Mouse (Mus musculus) gastrocnemius, adult 2 months (tissue): ENCODE measurements around the gene Fam71e2. TPM values are rescaled to one million over a fixed set of nuclear protein-coding genes. Genes with fewer than 3 reads are reported as not detected.
"Not testable (repeated sequence)": the region's sequence is repeated elsewhere in the genome, so short reads cannot be mapped to it uniquely, and the experiment has no call there.

Source experiments
- DNase-seq: peaks from one replicate; pipeline ENCODE4 v3.0.0; 2022
- H3K27ac ChIP-seq: fragments of 200-600 bp; 2 replicates; pipeline ENCODE4 v1.8.1; 2022; ENCODE audit warnings: mild to moderate bottlenecking
- H3K4me3 ChIP-seq: fragments of 200-600 bp; 2 replicates; pipeline ENCODE4 v1.8.1; 2022; ENCODE audit warnings: mild to moderate bottlenecking, moderate library complexity
- CTCF ChIP-seq: fragments of 200-600 bp; IDR thresholded peaks from 2 replicates; pipeline ENCODE4 v1.8.1; 2022; ENCODE audit warnings: antibody characterized with exemption, mild to moderate bottlenecking, moderate library complexity
- intact Hi-C: fragments of 180-260 bp; cut with DNase I; formaldehyde crosslinking; loops from one replicate; pipeline ENCODE4 v1.15.1; 2025
- long read RNA-seq, 2 experiments: library from polyadenylated mRNA; stranded (forward); transcript quantifications; one replicate each; pipeline ENCODE4 v2.0.0; 2021
- total RNA-seq, 2 experiments: library from RNA; stranded (reverse); gene quantifications; 2 replicates each; pipeline ENCODE4 v1.2.3; 2021

Gene Fam71e2
- not detected for total RNA-seq
- long read RNA-seq, experiment 1, result 0 reads
- long read RNA-seq, experiment 2, result 0 reads

GRCm38 (mm10) chr7:4771202-4771601 lies at the start of gene Fam71e2:
Gene Fam71e2, minus strand, starts transcription at chr7:4771302.
- intact Hi-C loops, result no loop called here
- H3K4me3 ChIP-seq, result no peak within 1 kb of the TSS
- no peak within 1 kb of the TSS for H3K27ac ChIP-seq
- DNase-seq, result no peak
- TF ChIP-seq CTCF, result no peak

DNA sequence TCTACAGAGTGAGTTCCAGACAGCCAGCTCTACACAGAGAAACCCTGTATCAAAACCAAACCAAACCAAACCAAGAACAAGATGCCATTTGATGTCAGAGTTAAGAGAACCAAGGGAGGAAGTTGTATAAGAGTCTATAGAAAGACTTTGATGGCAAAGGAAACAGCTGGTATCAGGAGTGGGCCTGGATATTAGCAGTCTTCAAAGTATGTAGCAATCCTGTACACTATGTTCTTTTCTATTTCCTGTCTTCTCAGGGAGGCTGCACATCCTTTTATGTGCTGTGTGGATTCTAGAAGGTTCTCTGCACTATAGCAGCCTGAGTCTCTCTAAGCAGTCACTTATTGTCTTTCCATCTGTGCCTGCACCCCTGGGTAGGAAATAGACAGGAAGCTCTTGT lies 45.5 kb upstream of the Fam71e2 start:
- H3K4me3 ChIP-seq, result no peak overlapping the region
- no peak for TF ChIP-seq CTCF
- no peak overlapping the region for H3K27ac ChIP-seq
- intact Hi-C loops, result no loop called here
- no peak for DNase-seq

- no peak for DNase-seq
- Histone ChIP-seq H3K27ac (peak overlapping the region; percentile 100), H3K4me3 (peak overlapping the region; percentile 98)
- TF ChIP-seq CTCF, result no peak
- intact Hi-C loops, result loop anchor here (2.0 to 5.0 kb wide), 3 partner anchors 20 to 129 kb away; partner anchors contain the start of genes Rpl28 and Zfp628
Measured at GRCm38 (mm10) chr7:4813105-4813791, 42.1 kb upstream of the Fam71e2 start.

DNA sequence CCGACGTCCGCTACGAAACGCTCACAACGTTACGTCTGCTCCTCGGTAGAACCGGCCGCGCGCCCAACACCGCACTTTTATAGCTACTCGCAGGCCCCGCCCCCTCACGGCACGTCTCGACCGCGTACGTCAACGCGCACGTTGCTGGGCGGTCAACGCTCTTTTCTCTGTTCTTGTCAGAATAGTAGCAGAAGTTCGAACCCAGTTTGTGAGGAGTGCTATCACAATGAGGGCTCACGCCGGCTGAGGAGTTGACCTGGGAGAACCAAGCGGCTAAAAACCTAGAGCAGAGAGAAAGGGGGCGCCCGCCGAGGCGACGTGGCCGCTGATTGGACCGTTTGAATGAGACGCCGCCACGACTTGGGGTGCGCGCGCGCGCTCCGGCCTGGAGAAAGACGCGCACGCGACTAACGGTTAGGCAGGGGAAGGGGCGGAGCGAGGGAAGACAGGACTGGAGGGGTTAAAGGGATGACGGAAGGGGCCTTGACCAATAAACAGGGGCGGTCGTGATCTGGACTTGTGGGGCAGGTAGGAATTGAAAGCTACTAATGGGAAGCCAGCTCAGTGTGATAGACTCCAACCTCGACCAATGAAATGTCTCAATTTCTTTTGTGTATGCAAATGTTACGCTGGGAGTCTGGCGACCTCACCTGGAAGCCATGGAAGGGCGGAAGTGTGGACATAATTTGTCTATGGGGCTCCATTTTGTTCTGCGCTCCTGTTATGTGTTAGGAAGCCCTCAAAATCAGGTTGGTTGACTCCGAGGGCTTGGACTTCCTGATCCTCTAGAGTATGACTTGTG lies 41.4 kb upstream of the Fam71e2 start, which contains the start of gene Ube2s:
TSS of gene Ube2s (minus strand) at position 288 of the 802 bp plus-strand sequence.
- peak within 1 kb of the TSS; percentile 98 for H3K4me3 ChIP-seq
- TF ChIP-seq CTCF, result no peak
- peak within 1 kb of the TSS; percentile 100 for H3K27ac ChIP-seq
- intact Hi-C loops, result loop anchor here (2.0 to 5.0 kb wide), 3 partner anchors 20 to 130 kb away; partner anchors contain the start of genes Rpl28 and Zfp628
- DNase-seq, result peak; percentile 99

DNA sequence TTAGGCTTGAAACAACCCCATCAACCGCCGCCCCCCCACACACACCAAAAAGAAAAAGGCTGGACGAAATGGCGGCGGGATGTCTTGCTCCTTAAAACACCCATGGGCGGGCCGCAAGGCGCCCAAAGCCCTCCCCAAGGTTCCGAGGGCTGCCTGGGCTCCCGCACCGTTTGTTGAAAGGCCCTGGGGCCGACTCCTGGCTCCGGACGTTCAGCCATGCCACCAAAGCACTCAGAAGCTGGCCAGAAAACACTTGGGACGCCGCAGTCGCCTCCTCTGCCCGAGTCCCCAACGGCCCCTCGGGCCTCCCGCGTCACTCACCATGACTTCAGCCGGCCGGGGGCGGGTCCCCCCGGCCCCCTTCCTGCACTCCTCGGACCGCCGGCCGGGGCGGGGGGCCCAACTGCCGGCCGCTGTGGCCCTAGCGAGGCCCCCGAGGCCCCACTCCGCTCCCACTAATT lies 40.8 kb upstream of the Fam71e2 start:
- intact Hi-C loops, result loop anchor here (2.0 to 5.0 kb wide), 3 partner anchors 19 to 130 kb away; partner anchors contain the start of genes Rpl28 and Zfp628
- no peak for TF ChIP-seq CTCF
- Histone ChIP-seq H3K4me3 (peak overlapping the region; percentile 98), H3K27ac (peak overlapping the region; percentile 100)
- peak; percentile 62 for DNase-seq

- intact Hi-C loops, result loop anchor here (5.0 kb wide), 2 partner anchors 106 to 131 kb away; partner anchors contain the start of gene Zfp628
- Histone ChIP-seq H3K27ac (peak overlapping the region; percentile 100), H3K4me3 (peak overlapping the region; percentile 98)
- DNase-seq, result not testable (repeated sequence)
Measured at GRCm38 (mm10) chr7:4811131-4811530, 40.0 kb upstream of the Fam71e2 start.

GRCm38 (mm10) chr7:4806716-4807115 lies 35.6 kb upstream of the Fam71e2 start:
- DNase-seq, result no peak
- Histone ChIP-seq H3K4me3 (no peak overlapping the region), H3K27ac (no peak overlapping the region)
- intact Hi-C loops, result loop anchor here (2.0 kb wide), 1 partner anchor 250 kb away; no protein-coding TSS in a partner anchor
- peak; percentile 65 for TF ChIP-seq CTCF

DNA sequence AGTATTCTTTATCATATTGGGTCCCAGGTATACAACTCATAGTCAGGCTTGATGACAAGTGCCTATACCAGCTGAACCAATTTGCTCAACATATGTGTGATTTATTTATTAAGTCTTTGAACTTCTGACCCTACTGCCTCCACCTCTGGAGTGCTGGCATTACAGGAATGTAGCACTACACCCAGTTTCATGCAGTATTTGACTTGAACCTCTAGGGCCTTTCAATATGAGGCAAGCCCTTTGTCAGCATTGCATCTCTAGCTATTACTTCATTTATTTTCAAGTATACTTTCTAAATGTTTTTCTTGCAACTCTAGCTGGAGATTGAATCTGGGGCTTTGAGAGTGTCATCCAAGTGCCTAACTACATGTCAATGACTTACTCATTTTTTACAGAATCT lies 31.1 kb upstream of the Fam71e2 start:
- no peak for DNase-seq
- no peak overlapping the region for H3K4me3 ChIP-seq
- no peak overlapping the region for H3K27ac ChIP-seq
- no peak for TF ChIP-seq CTCF
- intact Hi-C loops, result no loop called here

GRCm38 (mm10) chr7:4795767-4796433 lies 24.8 kb upstream of the Fam71e2 start:
- H3K27ac ChIP-seq, result peak overlapping the region; percentile 38; the same call in 1 of the 2 replicates
- intact Hi-C loops, result loop anchor here (5.0 to 10.0 kb wide), 2 partner anchors 141 to 174 kb away; partner anchors contain the start of gene Ppp6r1
- no peak overlapping the region for H3K4me3 ChIP-seq
- peak; percentile 76 for TF ChIP-seq CTCF
- no peak for DNase-seq

GRCm38 (mm10) chr7:4794631-4795168 lies 23.6 kb upstream of the Fam71e2 start:
- TF ChIP-seq CTCF, result no peak
- H3K4me3 ChIP-seq, result 0 out of 2 replicates have a peak overlapping the region, but pooled peaks have one; percentile 5
- H3K27ac ChIP-seq, result no peak overlapping the region
- intact Hi-C loops, result loop anchor here (5.0 to 10.0 kb wide), 2 partner anchors 140 to 172 kb away; partner anchors contain the start of gene Ppp6r1
- no peak for DNase-seq

GRCm38 (mm10) chr7:4793674-4794073 lies 22.6 kb upstream of the Fam71e2 start:
- Histone ChIP-seq H3K27ac (peak overlapping the region; percentile 96), H3K4me3 (peak overlapping the region; percentile 97)
- no peak for DNase-seq
- TF ChIP-seq CTCF, result no peak
- intact Hi-C loops, result loop anchor here (2.0 to 10.0 kb wide), 2 partner anchors 19 to 139 kb away; partner anchors contain the start of genes Ppp6r1 and Ube2s

DNA sequence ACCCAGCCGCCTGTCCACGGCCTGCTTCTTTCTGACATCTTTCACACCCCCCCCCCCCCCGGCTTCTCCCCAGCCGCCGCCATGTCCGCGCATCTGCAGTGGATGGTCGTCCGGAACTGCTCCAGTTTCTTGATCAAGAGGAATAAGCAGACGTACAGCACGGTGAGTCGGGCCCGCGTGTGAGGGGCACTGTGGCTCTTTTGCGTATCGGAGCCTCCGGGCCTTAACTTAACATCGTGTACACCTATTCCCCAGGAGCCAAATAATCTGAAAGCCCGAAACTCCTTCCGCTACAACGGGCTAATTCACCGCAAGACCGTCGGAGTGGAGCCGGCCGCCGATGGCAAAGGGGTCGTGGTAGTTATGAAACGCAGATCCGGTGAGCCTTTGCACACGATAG lies 22.1 kb upstream of the Fam71e2 start:
- Histone ChIP-seq H3K4me3 (peak overlapping the region; percentile 97), H3K27ac (peak overlapping the region; percentile 96)
- intact Hi-C loops, result loop anchor here (2.0 to 10.0 kb wide), 2 partner anchors 20 to 138 kb away; partner anchors contain the start of genes Ppp6r1 and Ube2s
- DNase-seq, result not testable (repeated sequence)
